Mouse (Mus musculus): Measurements from ENCODE around the gene B4galt4. TPM values are rescaled to one million over a fixed set of nuclear protein-coding genes. Genes with fewer than 3 reads are reported as not detected.
"Not testable (repeated sequence)": the region's sequence is repeated elsewhere in the genome, so short reads cannot be mapped to it uniquely, and the experiment has no call there.

The B4galt4 gene
- polyA plus RNA-seq, 1 experiment from 2014 or later: 27.4 TPM

- Histone ChIP-seq H3K4me2 (ENCODE audit: low read length) (no peak overlapping the region), H3K4me3 (ENCODE audit: control insufficient read depth in 1 of 2, insufficient read depth in 1 of 2, low read depth in 1 of 2, low read length in 2 of 2) (no peak overlapping the region), H3K9ac (ENCODE audit: low read length) (no peak overlapping the region), H3K36me3 (ENCODE audit: control insufficient read depth, insufficient read depth, low read length) (no peaks in the 10 kb centered on the region), H3K27me3 (ENCODE audit: control insufficient read depth, insufficient read depth, low read length) (no peaks in the 10 kb centered on the region), H3K9me3 (ENCODE audit: control insufficient read depth, low read length) (no peaks in the 10 kb centered on the region), H3K27ac (replicated peaks in 1 of 2; ENCODE audit: control insufficient read depth in 1 of 2, insufficient read depth in 1 of 2, low read depth in 2 of 2, low read length in 2 of 2) (no peak overlapping the region), H3K4me1 (ENCODE audit: control insufficient read depth in 2 of 2, insufficient read depth in 2 of 2, low read length in 2 of 2) (peaks cover 8 to 10% of the 10 kb centered on the region in 2 experiments)
- no peak for ATAC-seq (ENCODE audit: insufficient number of reproducible peaks, insufficient read depth, low FRiP score, low read depth)
- WGBS: 79% methylated on average over 2 of the region's 2 CpGs
Observed at GRCm38 (mm10) chr16:38789016-38789415, 47.0 kb downstream of the B4galt4 start.

- Histone ChIP-seq H3K9ac (ENCODE audit: low read length) (no peak overlapping the region), H3K4me1 (ENCODE audit: control insufficient read depth in 2 of 2, insufficient read depth in 2 of 2, low read length in 2 of 2) (peaks cover 8 to 10% of the 10 kb centered on the region in 2 experiments), H3K27ac (replicated peaks in 1 of 2; ENCODE audit: control insufficient read depth in 1 of 2, insufficient read depth in 1 of 2, low read depth in 2 of 2, low read length in 2 of 2) (no peak overlapping the region), H3K27me3 (ENCODE audit: control insufficient read depth, insufficient read depth, low read length) (no peaks in the 10 kb centered on the region), H3K4me3 (ENCODE audit: control insufficient read depth in 1 of 2, insufficient read depth in 1 of 2, low read depth in 1 of 2, low read length in 2 of 2) (no peak overlapping the region), H3K36me3 (ENCODE audit: control insufficient read depth, insufficient read depth, low read length) (no peaks in the 10 kb centered on the region), H3K9me3 (ENCODE audit: control insufficient read depth, low read length) (no peaks in the 10 kb centered on the region), H3K4me2 (ENCODE audit: low read length) (no peak overlapping the region)
- WGBS: 81% methylated on average over 3 of the region's 3 CpGs
- ATAC-seq (ENCODE audit: insufficient number of reproducible peaks, insufficient read depth, low FRiP score, low read depth): no peak
Observed at GRCm38 (mm10) chr16:38789966-38790365, 47.9 kb downstream of the B4galt4 start.

DNA sequence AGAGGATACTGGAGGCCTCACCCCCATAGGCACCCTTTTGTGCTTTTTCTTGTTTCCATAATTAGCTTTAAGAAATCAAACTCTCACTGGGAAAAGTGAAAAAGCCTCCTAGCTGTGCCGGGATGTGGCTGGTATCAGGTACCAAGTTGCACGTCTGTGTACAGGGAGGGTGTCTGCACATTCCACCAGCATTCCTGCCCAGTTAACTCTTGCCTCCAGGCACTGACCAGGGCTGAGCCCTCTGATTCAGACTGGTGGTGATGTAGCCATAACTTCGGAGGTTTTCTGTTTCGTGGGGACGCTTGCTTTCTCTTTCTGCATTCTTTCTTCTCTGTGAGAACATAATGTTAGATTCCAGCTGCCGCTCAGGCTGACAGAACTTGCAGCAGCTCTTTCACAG, 51.1 kb downstream of the B4galt4 start:
- peaks cover 6 to 10% of the 10 kb centered on the region in 2 experiments for H3K4me1 ChIP-seq (ENCODE audit: control insufficient read depth in 2 of 2, insufficient read depth in 2 of 2, low read length in 2 of 2)
- WGBS: 21% methylated on average over 6 of the region's 6 CpGs
- H3K27me3 ChIP-seq (ENCODE audit: control insufficient read depth, insufficient read depth, low read length): no peaks in the 10 kb centered on the region
- H3K4me3 ChIP-seq (ENCODE audit: control insufficient read depth in 1 of 2, insufficient read depth in 1 of 2, low read depth in 1 of 2, low read length in 2 of 2): peak overlapping the region; percentile 18 to 25
- ATAC-seq (ENCODE audit: insufficient number of reproducible peaks, insufficient read depth, low FRiP score, low read depth): no peak
- no peaks in the 10 kb centered on the region for H3K36me3 ChIP-seq (ENCODE audit: control insufficient read depth, insufficient read depth, low read length)
- H3K27ac ChIP-seq (replicated peaks in 1 of 2; ENCODE audit: control insufficient read depth in 1 of 2, insufficient read depth in 1 of 2, low read depth in 2 of 2, low read length in 2 of 2): peak overlapping the region; percentile 41 to 78; a peak in 3 of 4 replicates
- H3K4me2 ChIP-seq (ENCODE audit: low read length): peak overlapping the region; percentile 53
- H3K9ac ChIP-seq (ENCODE audit: low read length): peak overlapping the region; percentile 46
- H3K9me3 ChIP-seq (ENCODE audit: control insufficient read depth, low read length): no peaks in the 10 kb centered on the region

DNA sequence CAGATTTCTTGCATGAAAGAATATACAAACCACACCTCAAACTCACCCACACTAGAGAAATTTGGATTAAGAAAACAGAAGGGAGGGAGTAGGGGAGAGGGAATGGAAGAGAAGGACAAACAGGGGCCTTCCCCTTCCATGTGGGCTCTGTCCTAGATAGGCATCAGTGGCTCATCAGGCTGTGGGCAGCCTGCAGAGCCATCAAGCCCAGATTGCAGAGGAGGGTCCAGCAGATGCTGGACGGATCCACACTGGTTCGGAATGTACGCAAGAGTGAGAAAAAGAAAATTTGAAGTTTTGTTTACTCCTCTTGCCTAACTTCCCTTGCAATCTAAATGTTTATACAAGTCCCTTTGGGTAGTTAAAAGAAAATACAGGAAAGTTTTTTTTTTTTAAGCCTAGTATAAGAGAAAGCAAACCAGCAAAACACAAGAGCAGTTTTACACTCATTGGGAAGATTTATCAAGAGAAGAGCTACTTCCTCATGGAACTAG, 56.9 kb downstream of the B4galt4 start:
- H3K9me3 ChIP-seq (ENCODE audit: control insufficient read depth, low read length): no peaks in the 10 kb centered on the region
- H3K27ac ChIP-seq (replicated peaks in 1 of 2; ENCODE audit: control insufficient read depth in 1 of 2, insufficient read depth in 1 of 2, low read depth in 2 of 2, low read length in 2 of 2): no peak overlapping the region
- no peak overlapping the region for H3K9ac ChIP-seq (ENCODE audit: low read length)
- WGBS: 65% methylated on average over 3 of the region's 3 CpGs
- no peak overlapping the region for H3K4me3 ChIP-seq (ENCODE audit: control insufficient read depth in 1 of 2, insufficient read depth in 1 of 2, low read depth in 1 of 2, low read length in 2 of 2)
- H3K4me1 ChIP-seq (ENCODE audit: control insufficient read depth in 2 of 2, insufficient read depth in 2 of 2, low read length in 2 of 2): peaks cover 2 to 6% of the 10 kb centered on the region in 2 experiments; a peak in 3 of 4 replicates
- H3K27me3 ChIP-seq (ENCODE audit: control insufficient read depth, insufficient read depth, low read length): no peaks in the 10 kb centered on the region
- no peaks in the 10 kb centered on the region for H3K36me3 ChIP-seq (ENCODE audit: control insufficient read depth, insufficient read depth, low read length)
- H3K4me2 ChIP-seq (ENCODE audit: low read length): no peak overlapping the region
- no peak for ATAC-seq (ENCODE audit: insufficient number of reproducible peaks, insufficient read depth, low FRiP score, low read depth)

GRCm38 (mm10) chr16:38800091-38800490, 58.0 kb downstream of the B4galt4 start, which contains the start of gene Upk1b:
Upk1b (minus strand) TSS chr16:38800328.
- H3K4me3 ChIP-seq (ENCODE audit: control insufficient read depth in 1 of 2, insufficient read depth in 1 of 2, low read depth in 1 of 2, low read length in 2 of 2): no peak within 1 kb of the TSS
- 18% methylated on average over 10 of the region's 10 CpGs for WGBS
- no peak within 1 kb of the TSS for H3K27ac ChIP-seq (replicated peaks in 1 of 2; ENCODE audit: control insufficient read depth in 1 of 2, insufficient read depth in 1 of 2, low read depth in 2 of 2, low read length in 2 of 2)

DNA sequence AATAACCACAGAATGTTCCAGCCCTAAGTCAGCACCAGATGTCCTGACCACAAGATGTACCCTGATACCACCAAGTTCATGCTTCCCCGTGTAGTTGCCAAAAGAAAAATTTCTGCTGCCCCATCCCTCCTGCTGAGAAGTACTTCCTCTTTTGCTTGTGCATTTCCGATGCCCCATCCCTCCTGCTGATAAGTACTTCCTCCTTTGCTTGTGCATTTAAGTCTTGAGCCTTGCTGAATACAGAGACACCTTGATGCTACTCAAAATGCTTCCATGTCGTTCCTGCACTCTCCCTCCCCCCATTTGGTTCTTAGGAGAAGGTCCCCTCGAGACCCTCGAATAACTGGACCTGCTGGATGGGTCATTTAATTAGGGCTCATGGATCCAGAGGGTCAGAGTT, 65.7 kb downstream of the B4galt4 start:
- H3K27me3 ChIP-seq (ENCODE audit: control insufficient read depth, insufficient read depth, low read length); H3K36me3 ChIP-seq (ENCODE audit: control insufficient read depth, insufficient read depth, low read length); H3K4me2 ChIP-seq (ENCODE audit: low read length); H3K4me3 ChIP-seq (ENCODE audit: control insufficient read depth in 1 of 2, insufficient read depth in 1 of 2, low read depth in 1 of 2, low read length in 2 of 2); H3K27ac ChIP-seq (replicated peaks in 1 of 2; ENCODE audit: control insufficient read depth in 1 of 2, insufficient read depth in 1 of 2, low read depth in 2 of 2, low read length in 2 of 2); H3K9me3 ChIP-seq (ENCODE audit: control insufficient read depth, low read length); H3K4me1 ChIP-seq (ENCODE audit: control insufficient read depth in 2 of 2, insufficient read depth in 2 of 2, low read length in 2 of 2); H3K9ac ChIP-seq (ENCODE audit: low read length); ATAC-seq (ENCODE audit: insufficient number of reproducible peaks, insufficient read depth, low FRiP score, low read depth): not testable (repeated sequence)
- WGBS: 89% methylated on average over 5 of the region's 5 CpGs

More at GRCm38 (mm10) chr16:38800091-38800490, 58.0 kb downstream of the B4galt4 start, which contains the start of gene Upk1b:
- H3K9me3 ChIP-seq (ENCODE audit: control insufficient read depth, low read length): no peaks in the 10 kb centered on the region
- peak within 1 kb of the TSS; percentile 42 for H3K4me2 ChIP-seq (ENCODE audit: low read length)
- H3K27me3 ChIP-seq (ENCODE audit: control insufficient read depth, insufficient read depth, low read length): no peaks in the 10 kb centered on the region
- no peaks in the 10 kb centered on the region for H3K36me3 ChIP-seq (ENCODE audit: control insufficient read depth, insufficient read depth, low read length)
- peak within 1 kb of the TSS; percentile 25; the same call in 1 of the 2 replicates for H3K9ac ChIP-seq (ENCODE audit: low read length)
- ATAC-seq (ENCODE audit: insufficient number of reproducible peaks, insufficient read depth, low FRiP score, low read depth): no peak
- peaks cover 2 to 6% of the 10 kb centered on the region in 2 experiments; a peak in 3 of 4 replicates for H3K4me1 ChIP-seq (ENCODE audit: control insufficient read depth in 2 of 2, insufficient read depth in 2 of 2, low read length in 2 of 2)

- Histone ChIP-seq H3K4me1 (ENCODE audit: control insufficient read depth in 2 of 2, insufficient read depth in 2 of 2, low read length in 2 of 2) (peaks cover 4% of the 10 kb centered on the region in 2 experiments), H3K27me3 (ENCODE audit: control insufficient read depth, insufficient read depth, low read length) (no peaks in the 10 kb centered on the region), H3K9me3 (ENCODE audit: control insufficient read depth, low read length) (no peaks in the 10 kb centered on the region), H3K36me3 (ENCODE audit: control insufficient read depth, insufficient read depth, low read length) (no peaks in the 10 kb centered on the region), H3K27ac (replicated peaks in 1 of 2; ENCODE audit: control insufficient read depth in 1 of 2, insufficient read depth in 1 of 2, low read depth in 2 of 2, low read length in 2 of 2) (no peak overlapping the region), H3K4me3 (ENCODE audit: control insufficient read depth in 1 of 2, insufficient read depth in 1 of 2, low read depth in 1 of 2, low read length in 2 of 2) (no peak overlapping the region), H3K9ac (ENCODE audit: low read length) (no peak overlapping the region), H3K4me2 (ENCODE audit: low read length) (no peak overlapping the region)
- no peak for ATAC-seq (ENCODE audit: insufficient number of reproducible peaks, insufficient read depth, low FRiP score, low read depth)
- WGBS: 46% methylated on average over 5 of the region's 5 CpGs
Observed at GRCm38 (mm10) chr16:38810196-38810595, 68.1 kb downstream of the B4galt4 start.

DNA sequence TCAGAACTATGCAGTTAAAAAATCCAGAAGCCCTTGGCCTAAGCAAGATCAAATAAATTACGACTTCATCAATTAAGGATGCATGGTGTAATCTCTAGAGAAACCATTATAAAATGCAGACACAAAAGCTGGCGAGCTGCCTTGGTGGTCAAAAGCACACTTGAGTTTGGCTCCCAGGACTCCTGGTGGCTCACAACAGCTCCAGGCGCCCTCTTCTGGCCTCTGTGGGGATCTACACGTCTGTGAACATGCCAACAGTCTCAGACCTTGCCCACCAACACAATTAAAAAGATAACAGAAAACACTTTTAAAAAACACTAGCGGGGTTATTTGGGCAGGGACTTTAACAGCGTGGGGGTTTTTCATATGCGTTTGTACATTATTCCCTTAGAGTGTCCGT, 70.5 kb downstream of the B4galt4 start:
- H3K27me3 ChIP-seq (ENCODE audit: control insufficient read depth, insufficient read depth, low read length): no peaks in the 10 kb centered on the region
- ATAC-seq (ENCODE audit: insufficient number of reproducible peaks, insufficient read depth, low FRiP score, low read depth): no peak; the same call in 1 of the 2 replicates
- 23% methylated on average over 8 of the region's 8 CpGs for WGBS
- H3K27ac ChIP-seq (replicated peaks in 1 of 2; ENCODE audit: control insufficient read depth in 1 of 2, insufficient read depth in 1 of 2, low read depth in 2 of 2, low read length in 2 of 2): no peak overlapping the region
- no peak overlapping the region for H3K4me2 ChIP-seq (ENCODE audit: low read length)
- H3K4me3 ChIP-seq (ENCODE audit: control insufficient read depth in 1 of 2, insufficient read depth in 1 of 2, low read depth in 1 of 2, low read length in 2 of 2): no peak overlapping the region
- H3K36me3 ChIP-seq (ENCODE audit: control insufficient read depth, insufficient read depth, low read length): no peaks in the 10 kb centered on the region
- H3K4me1 ChIP-seq (ENCODE audit: control insufficient read depth in 2 of 2, insufficient read depth in 2 of 2, low read length in 2 of 2): peaks cover 10 to 23% of the 10 kb centered on the region in 2 experiments
- no peaks in the 10 kb centered on the region for H3K9me3 ChIP-seq (ENCODE audit: control insufficient read depth, low read length)
- H3K9ac ChIP-seq (ENCODE audit: low read length): no peak overlapping the region
